28 mouse cellular contexts compared by ENCODE assay signal in genomic region chr11:22563706-22564105, GRCm38 (mm10).
"Had no signal": no experiment of that assay in that cellular context is flagged by ENCODE, and none has a peak within 500 bp of the region (broad histone marks: within the 10 kb centered on the region; RNA-seq: fewer than 3 reads in every experiment).

No protein-coding gene starts in this region.

- H3K9ac ChIP-seq: heart, embryonic 12.5 days; hindbrain, embryonic 12.5 days; hindbrain, embryonic 14.5 days; intestine, embryonic 15.5 days; kidney, embryonic 15.5 days; limb, embryonic 12.5 days; liver, embryonic 13.5 days; liver, embryonic 15.5 days had no signal

- DNase-seq: gastrocnemius, postnatal 10 days; gastrocnemius, postnatal 25 days; heart, adult 2 months; heart, postnatal 10 days; heart, postnatal 4 days; kidney, adult 2 months; kidney, adult 9 months; kidney, postnatal 14 days; kidney, postnatal 36 days; liver; liver, embryonic 13.5 days had no signal

- H3K27me3 ChIP-seq: heart, embryonic 12.5 days; hindbrain, embryonic 12.5 days; intestine, embryonic 15.5 days; kidney, embryonic 15.5 days; limb, embryonic 12.5 days; liver, embryonic 13.5 days; liver, embryonic 15.5 days had no signal

- H3K4me1 ChIP-seq: limb, embryonic 10.5 days; liver, embryonic 13.5 days; liver, embryonic 15.5 days had no signal

- H3K27ac ChIP-seq: heart, adult 2 months; heart, embryonic 10.5 days; hindbrain, embryonic 10.5 days; hindbrain, embryonic 12.5 days; hindbrain, embryonic 14.5 days; intestine, embryonic 15.5 days; kidney, embryonic 15.5 days; kidney, postnatal 0 days; layer of hippocampus, adult 2 months; left cerebral cortex, adult 2 months; limb, embryonic 10.5 days; limb, embryonic 12.5 days; liver, embryonic 13.5 days; liver, embryonic 15.5 days had no signal

- H3K4me2 ChIP-seq: heart, embryonic 12.5 days; hindbrain, embryonic 12.5 days; hindbrain, embryonic 14.5 days; intestine, embryonic 15.5 days; kidney, embryonic 15.5 days; limb, embryonic 12.5 days; liver, embryonic 11.5 days; liver, embryonic 13.5 days; liver, embryonic 15.5 days had no signal

- H3K9me3 ChIP-seq: heart, embryonic 10.5 days; heart, embryonic 12.5 days; hindbrain, embryonic 10.5 days; hindbrain, embryonic 12.5 days; intestine, embryonic 15.5 days; kidney, embryonic 15.5 days; limb, embryonic 10.5 days; limb, embryonic 12.5 days; liver, embryonic 13.5 days; liver, embryonic 15.5 days had no signal

- H3K4me3 ChIP-seq: heart, adult 2 months; heart, embryonic 10.5 days; heart, embryonic 12.5 days; hindbrain, embryonic 10.5 days; hindbrain, embryonic 12.5 days; intestine, embryonic 15.5 days; kidney, embryonic 15.5 days; layer of hippocampus, adult 2 months; left cerebral cortex, adult 2 months; limb, embryonic 10.5 days; limb, embryonic 12.5 days; liver, embryonic 13.5 days; liver, embryonic 15.5 days had no signal

- ATAC-seq: hindbrain, embryonic 16.5 days; inflammation-experienced regulatory T-cells, adult 6 months; intestine, embryonic 15.5 days; intestine, postnatal 0 days had no signal

- H3K36me3 ChIP-seq: heart, embryonic 10.5 days; heart, embryonic 12.5 days; hindbrain, embryonic 10.5 days; hindbrain, embryonic 12.5 days; intestine, embryonic 15.5 days; kidney, embryonic 15.5 days; limb, embryonic 10.5 days; limb, embryonic 12.5 days; liver, embryonic 13.5 days; liver, embryonic 15.5 days had no signal
